Comparison of ENCODE assay signal across 9 mouse cellular contexts in the genomic region with DNA sequence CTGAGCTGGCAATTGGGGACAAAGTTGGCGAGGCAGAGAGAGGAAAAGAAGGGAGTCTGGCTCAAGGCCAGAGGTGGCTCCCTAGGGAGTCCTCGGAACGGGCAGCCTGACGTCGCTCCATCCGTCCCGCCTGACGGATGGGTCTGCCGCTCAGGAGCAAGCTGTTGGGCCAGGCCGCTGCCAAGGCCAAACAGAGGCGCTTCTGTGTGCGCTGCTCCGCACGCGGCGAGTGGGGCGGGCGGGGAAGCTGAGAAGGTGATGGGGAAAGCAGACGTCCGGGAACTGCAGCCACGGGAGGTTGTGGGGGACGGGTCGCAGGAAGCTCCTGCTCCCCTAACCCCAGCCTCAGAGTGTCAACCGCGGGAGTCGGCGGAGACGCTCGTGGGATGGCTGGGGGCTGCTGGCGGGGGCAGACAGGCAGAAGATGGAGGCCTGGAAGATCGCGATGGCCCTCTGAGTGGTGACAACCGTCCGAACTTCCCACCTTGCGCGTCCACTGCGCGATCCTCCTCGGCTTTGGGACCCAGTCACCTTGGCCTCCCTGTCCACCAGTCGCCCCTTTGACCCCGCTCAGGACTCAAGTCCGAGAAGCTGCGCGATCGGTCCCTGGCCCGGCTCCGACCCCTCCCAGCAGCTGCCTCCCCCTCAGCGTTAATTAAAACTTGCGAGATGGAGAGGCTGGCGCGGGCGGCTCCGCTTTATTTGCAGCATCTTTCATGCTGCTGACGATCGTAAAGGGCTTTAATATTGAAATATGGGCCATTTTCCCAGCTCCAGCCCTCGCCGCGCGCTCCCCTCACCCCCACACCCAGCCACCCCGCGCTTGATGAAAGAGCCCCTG.
DNase-seq lines count a peak whose midpoint lies in the region; ATAC-seq and TF ChIP-seq lines count a peak whose summit lies in the region.
"Had no signal": no experiment of that assay in that cellular context is flagged by ENCODE, and none has a peak within 500 bp of the region (broad histone marks: within the 10 kb centered on the region; RNA-seq: fewer than 3 reads in every experiment).

No protein-coding gene starts in this region.

- peak overlapping the region; percentile 50 for H3K4me2 ChIP-seq in forebrain, embryonic 14.5 days (ENCODE audit: low read length)
- H3K4me2 ChIP-seq in intestine, embryonic 15.5 days (replicated peaks), result peak overlapping the region; percentile 58
- no peak overlapping the region for H3K4me2 ChIP-seq in lung, postnatal 0 days (replicated peaks; ENCODE audit: low read depth, low read length)
- peak overlapping the region; percentile 54 for H3K4me2 ChIP-seq in stomach, postnatal 0 days (replicated peaks; ENCODE audit: low read depth)

- WGBS in forebrain, embryonic 14.5 days, result under 1% methylated on average over 60 of the region's 61 CpGs
- 4% methylated on average over 61 of the region's 61 CpGs for WGBS in intestine, embryonic 15.5 days
- WGBS in lung, postnatal 0 days, result 4% methylated on average over 53 of the region's 61 CpGs
- 7% methylated on average over 61 of the region's 61 CpGs for WGBS in stomach, postnatal 0 days

- TF ChIP-seq CTCF in E14TG2a.4 (conservative IDR thresholded peaks at IDR 0.05; ENCODE audit: low read length), result no peak
- no peak for TF ChIP-seq CTCF in lung, postnatal 0 days (IDR thresholded peaks at IDR 0.05)
- no peak for TF ChIP-seq CTCF in stomach, postnatal 0 days (IDR thresholded peaks at IDR 0.05; ENCODE audit: low read depth)

- H3K4me1 ChIP-seq in E14TG2a.4 (replicated peaks; ENCODE audit: low read depth, low read length), result peaks cover 12% of the 10 kb centered on the region
- H3K4me1 ChIP-seq in forebrain, embryonic 14.5 days (ENCODE audit: control insufficient read depth, insufficient read depth, low read length), result peaks cover 15% of the 10 kb centered on the region
- peaks cover 20% of the 10 kb centered on the region for H3K4me1 ChIP-seq in intestine, embryonic 15.5 days (replicated peaks)
- 0 out of 2 replicates have a peak, but pooled peaks cover 6% of the 10 kb centered on the region for H3K4me1 ChIP-seq in lung, postnatal 0 days (ENCODE audit: insufficient read depth, low read depth, low read length)
- peaks cover 4% of the 10 kb centered on the region; the same call in 1 of the 2 replicates for H3K4me1 ChIP-seq in stomach, postnatal 0 days (replicated peaks; ENCODE audit: control insufficient read depth, insufficient read depth)

- no peak for TF ChIP-seq EP300 in lung, postnatal 0 days (IDR thresholded peaks at IDR 0.05)
- TF ChIP-seq EP300 in stomach, postnatal 0 days (optimal IDR thresholded peaks at IDR 0.05), result no peak

- H3K9me3 ChIP-seq in E14TG2a.4 (ENCODE audit: low read length), result no peaks in the 10 kb centered on the region
- H3K9me3 ChIP-seq in forebrain, embryonic 14.5 days (replicated peaks; ENCODE audit: control insufficient read depth, low read length), result no peaks in the 10 kb centered on the region
- H3K9me3 ChIP-seq in intestine, embryonic 15.5 days, result no peaks in the 10 kb centered on the region
- H3K9me3 ChIP-seq in lung, postnatal 0 days (ENCODE audit: low read length), result no peaks in the 10 kb centered on the region
- H3K9me3 ChIP-seq in stomach, postnatal 0 days (ENCODE audit: control insufficient read depth, low read length), result no peaks in the 10 kb centered on the region
- H3K9me3 ChIP-seq: megakaryocyte, embryonic 14.5 days had no signal

- H3K9ac ChIP-seq in forebrain, embryonic 14.5 days (ENCODE audit: low read length), result peak overlapping the region; percentile 18; the same call in 1 of the 2 replicates
- peak overlapping the region; percentile 39 for H3K9ac ChIP-seq in intestine, embryonic 15.5 days
- no peak overlapping the region for H3K9ac ChIP-seq in lung, postnatal 0 days (replicated peaks; ENCODE audit: low read depth)
- H3K9ac ChIP-seq in stomach, postnatal 0 days (ENCODE audit: low read length), result no peak overlapping the region

- H3K27me3 ChIP-seq in E14TG2a.4 (ENCODE audit: insufficient read depth, low read length), result peaks cover 100% of the 10 kb centered on the region
- peaks cover 83% of the 10 kb centered on the region for H3K27me3 ChIP-seq in forebrain, embryonic 14.5 days (replicated peaks; ENCODE audit: control insufficient read depth, insufficient read depth, low read length)
- peaks cover 45% of the 10 kb centered on the region for H3K27me3 ChIP-seq in intestine, embryonic 15.5 days (replicated peaks)
- peaks cover 31% of the 10 kb centered on the region for H3K27me3 ChIP-seq in lung, postnatal 0 days (replicated peaks; ENCODE audit: insufficient read depth, low read length)
- no peaks in the 10 kb centered on the region; the same call in 1 of the 2 replicates for H3K27me3 ChIP-seq in stomach, postnatal 0 days (ENCODE audit: control insufficient read depth, insufficient read depth, low read length)

- peak; percentile 16 for DNase-seq in NIH3T3 (ENCODE audit: low read depth)
- DNase-seq in forebrain, embryonic 14.5 days (ENCODE audit: low spot score), result peak; percentile 51
- peak; percentile 8 for DNase-seq in lung, postnatal 0 days (ENCODE audit: low spot score)
- peak; percentile 30 for DNase-seq in stomach, postnatal 0 days (ENCODE audit: low spot score)
- no peak for DNase-seq in layer of hippocampus, adult 11-12 months (ENCODE audit: low spot score)
- DNase-seq in urinary bladder, postnatal 25 days (ENCODE audit: low spot score), result no peak

- peak overlapping the region; percentile 75 for H3K4me3 ChIP-seq in E14TG2a.4 (replicated peaks; ENCODE audit: low read length)
- peak overlapping the region; percentile 25 for H3K4me3 ChIP-seq in forebrain, embryonic 14.5 days (ENCODE audit: low read depth, low read length)
- peak overlapping the region; percentile 22 for H3K4me3 ChIP-seq in intestine, embryonic 15.5 days (replicated peaks)
- H3K4me3 ChIP-seq in lung, postnatal 0 days (ENCODE audit: low read depth, low read length), result no peak overlapping the region
- peak overlapping the region; percentile 32 for H3K4me3 ChIP-seq in stomach, postnatal 0 days (ENCODE audit: low read depth, low read length)
- H3K4me3 ChIP-seq: megakaryocyte, embryonic 14.5 days had no signal

- ATAC-seq in forebrain, embryonic 14.5 days, result peak; percentile 52
- ATAC-seq in intestine, embryonic 15.5 days, result peak; percentile 52
- no peak for ATAC-seq in lung, postnatal 0 days
- ATAC-seq in stomach, postnatal 0 days (ENCODE audit: low FRiP score, low TSS enrichment), result no peak; the same call in 1 of the 2 replicates

- no peak overlapping the region for H3K27ac ChIP-seq in forebrain, embryonic 14.5 days (ENCODE audit: low read depth, low read length)
- H3K27ac ChIP-seq in intestine, embryonic 15.5 days, result no peak overlapping the region
- H3K27ac ChIP-seq in lung, postnatal 0 days (ENCODE audit: low read length), result no peak overlapping the region
- no peak overlapping the region for H3K27ac ChIP-seq in stomach, postnatal 0 days (replicated peaks)

- H3K36me3 ChIP-seq in E14TG2a.4 (ENCODE audit: insufficient read depth, low read length), result no peaks in the 10 kb centered on the region
- H3K36me3 ChIP-seq in forebrain, embryonic 14.5 days (ENCODE audit: control insufficient read depth, insufficient read depth, low read length), result no peaks in the 10 kb centered on the region
- no peaks in the 10 kb centered on the region for H3K36me3 ChIP-seq in intestine, embryonic 15.5 days
- H3K36me3 ChIP-seq in lung, postnatal 0 days (ENCODE audit: insufficient read depth, low read length), result no peaks in the 10 kb centered on the region
- H3K36me3 ChIP-seq in stomach, postnatal 0 days (ENCODE audit: control insufficient read depth, insufficient read depth, low read length), result no peaks in the 10 kb centered on the region

Comparison
In these comparisons a context has a peak if more than half of its experiments do, and no peak if none do; other contexts are left out.
1. DNase-seq: peak in NIH3T3 (single experiment), forebrain, embryonic 14.5 days (single experiment), lung, postnatal 0 days (single experiment) and stomach, postnatal 0 days (single experiment); none in layer of hippocampus, adult 11-12 months (single experiment) and urinary bladder, postnatal 25 days (single experiment).
2. ATAC-seq: peak in forebrain, embryonic 14.5 days (single experiment) and intestine, embryonic 15.5 days (single experiment); none in lung, postnatal 0 days (single experiment) and stomach, postnatal 0 days (single experiment).
3. H3K9ac ChIP-seq: peak in forebrain, embryonic 14.5 days (single experiment) and intestine, embryonic 15.5 days (single experiment); none in lung, postnatal 0 days (single experiment) and stomach, postnatal 0 days (single experiment).